Mouse (Mus musculus): ENCODE measurements around the gene Cyp2s1. TPM values are rescaled to one million over a fixed set of nuclear protein-coding genes. Genes with fewer than 3 reads are reported as not detected.

Gene Cyp2s1
- polyA plus RNA-seq, 1 experiment from 2014 or later = 35.9 TPM

DNA sequence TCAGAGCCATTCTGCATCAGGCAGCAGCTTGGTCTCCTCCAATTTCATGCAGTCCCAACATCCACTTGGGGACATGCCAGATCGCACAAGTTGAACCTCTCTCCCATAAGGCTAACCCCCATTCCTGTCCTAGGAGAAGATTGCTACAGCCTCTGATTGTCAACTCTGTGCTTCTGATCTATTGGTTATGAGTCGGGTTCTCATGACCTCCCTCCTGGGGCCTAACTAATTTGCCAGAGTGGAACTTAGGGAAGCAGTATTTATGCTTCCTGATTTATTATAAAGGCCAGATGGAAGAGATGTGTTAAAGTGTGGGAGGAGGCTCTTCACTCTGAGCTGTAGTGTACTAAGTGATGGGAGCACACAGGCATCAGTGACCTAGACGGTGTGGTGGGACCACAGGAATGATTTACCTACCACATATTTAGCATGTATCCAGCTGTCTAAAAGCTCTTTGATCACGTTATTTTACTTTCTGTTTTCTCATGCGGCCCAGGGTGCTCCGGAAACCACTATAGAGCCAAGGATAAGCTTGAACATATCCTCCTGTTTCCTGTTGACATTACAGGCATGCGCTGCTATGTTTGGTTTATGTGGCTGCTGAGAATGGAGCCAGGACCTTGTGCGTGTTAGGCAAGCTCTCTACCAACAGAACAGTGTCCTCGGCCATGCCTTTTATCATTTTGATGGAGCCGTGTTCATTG lies 18.6 kb upstream of the Cyp2s1 start:
- WGBS = 47% methylated on average over 10 of the region's 10 CpGs
- Histone ChIP-seq H3K4me1 (replicated peaks) (peaks cover 7% of the 10 kb centered on the region; the same call in 1 of the 2 replicates), H3K27ac (peak overlapping the region; percentile 14; the same call in 1 of the 2 replicates), H3K27me3 (replicated peaks) (no peaks in the 10 kb centered on the region), H3K9me3 (no peaks in the 10 kb centered on the region), H3K36me3 (no peaks in the 10 kb centered on the region), H3K4me3 (replicated peaks) (no peak overlapping the region), H3K9ac (no peak overlapping the region), H3K4me2 (replicated peaks) (no peak overlapping the region)
- peak; percentile 43 for ATAC-seq

DNA sequence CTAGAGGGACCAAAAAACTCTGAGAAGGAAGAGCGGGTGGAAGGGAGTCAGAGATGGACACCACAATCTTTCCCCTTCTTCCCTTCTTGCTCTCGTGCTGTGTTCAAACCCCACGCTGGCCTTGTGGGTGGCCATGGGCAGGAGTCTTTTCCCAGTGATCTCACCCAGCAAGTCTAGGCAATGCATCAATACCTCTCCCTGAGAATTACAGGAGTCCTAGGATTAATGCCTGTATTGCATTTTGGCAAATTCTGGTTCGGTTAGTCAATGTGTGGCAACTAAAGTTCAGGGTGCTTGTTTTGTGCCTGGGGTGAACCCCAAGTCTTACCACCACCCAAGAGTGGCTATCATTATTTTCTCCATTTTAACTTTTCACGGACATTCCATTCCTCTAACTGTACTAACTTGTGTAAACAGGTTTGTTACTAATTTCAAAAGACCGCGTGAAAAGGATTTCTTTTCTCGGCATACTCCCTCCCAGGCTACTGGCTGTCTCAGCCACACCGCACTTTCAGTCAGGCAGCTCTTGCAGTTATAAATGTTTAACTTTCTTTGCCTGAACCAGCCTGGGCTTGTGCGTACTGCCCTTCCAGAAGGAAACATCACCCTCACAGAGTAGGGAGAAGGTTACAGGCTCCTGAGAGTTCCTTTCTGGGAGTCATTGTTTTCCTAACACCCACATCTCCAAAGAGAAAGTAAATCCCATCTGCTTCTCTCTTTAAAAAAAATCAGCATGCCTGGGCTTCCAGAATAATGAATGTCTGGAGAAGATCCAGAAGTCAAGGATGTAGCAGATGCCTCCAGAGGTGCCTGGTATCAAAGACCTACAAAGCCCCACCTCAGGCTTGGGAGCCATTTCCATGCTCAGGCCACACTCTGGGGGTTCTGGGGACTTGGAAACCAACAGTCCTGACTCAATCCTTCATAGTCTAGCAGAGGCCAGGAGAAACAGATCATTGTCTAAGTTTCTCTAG lies 15.1 kb upstream of the Cyp2s1 start:
- 49% methylated on average over 10 of the region's 10 CpGs for WGBS
- Histone ChIP-seq H3K27ac (0 out of 2 replicates have a peak overlapping the region, but pooled peaks have one; percentile 15), H3K4me3 (replicated peaks) (no peak overlapping the region), H3K9me3 (no peaks in the 10 kb centered on the region), H3K9ac (no peak overlapping the region), H3K4me2 (replicated peaks) (peak overlapping the region; percentile 28), H3K27me3 (replicated peaks) (no peaks in the 10 kb centered on the region), H3K36me3 (no peaks in the 10 kb centered on the region), H3K4me1 (replicated peaks) (peaks cover 7% of the 10 kb centered on the region; the same call in 1 of the 2 replicates)
- ATAC-seq = peak; percentile 82

GRCm38 (mm10) chr7:25830251-25830650 lies 13.5 kb upstream of the Cyp2s1 start:
- H3K27me3 ChIP-seq (replicated peaks) = no peaks in the 10 kb centered on the region
- no peaks in the 10 kb centered on the region for H3K9me3 ChIP-seq
- no peak overlapping the region for H3K4me2 ChIP-seq (replicated peaks)
- 42% methylated on average over 2 of the region's 2 CpGs for WGBS
- no peak overlapping the region for H3K4me3 ChIP-seq (replicated peaks)
- H3K36me3 ChIP-seq = no peaks in the 10 kb centered on the region
- ATAC-seq = no peak
- no peak overlapping the region for H3K27ac ChIP-seq
- H3K9ac ChIP-seq = no peak overlapping the region
- H3K4me1 ChIP-seq (replicated peaks) = peaks cover 5% of the 10 kb centered on the region; the same call in 1 of the 2 replicates

GRCm38 (mm10) chr7:25827199-25827598 lies 10.5 kb upstream of the Cyp2s1 start:
- no peaks in the 10 kb centered on the region for H3K9me3 ChIP-seq
- no peak overlapping the region for H3K4me2 ChIP-seq (replicated peaks)
- H3K27ac ChIP-seq = no peak overlapping the region

DNA sequence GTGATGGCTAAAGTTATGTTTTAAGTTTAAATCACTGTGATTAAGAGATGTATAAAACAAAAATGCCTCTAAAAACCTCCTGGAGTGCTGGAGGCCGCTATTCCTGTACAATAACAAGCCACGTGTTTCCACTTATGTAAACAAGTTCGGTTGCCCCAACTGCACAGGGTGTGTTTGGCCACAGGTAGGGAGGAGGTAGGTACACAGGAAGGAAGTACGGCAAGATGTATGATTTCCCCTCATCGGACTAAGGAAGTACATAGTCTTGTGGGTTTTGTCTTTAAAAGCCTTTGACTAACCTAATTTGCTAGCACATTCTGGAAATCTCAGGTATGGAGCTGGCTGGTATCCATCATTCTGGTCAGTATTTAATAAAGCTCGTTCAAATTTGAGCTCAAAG lies 9.3 kb upstream of the Cyp2s1 start:
- no peaks in the 10 kb centered on the region for H3K27me3 ChIP-seq (replicated peaks)
- H3K9ac ChIP-seq = no peak overlapping the region
- H3K4me2 ChIP-seq (replicated peaks) = no peak overlapping the region
- H3K4me3 ChIP-seq (replicated peaks) = no peak overlapping the region
- H3K4me1 ChIP-seq (replicated peaks) = no peaks in the 10 kb centered on the region
- H3K9me3 ChIP-seq = no peaks in the 10 kb centered on the region
- H3K27ac ChIP-seq = no peak overlapping the region
- ATAC-seq = no peak
- 61% methylated on average over 6 of the region's 6 CpGs for WGBS
- no peaks in the 10 kb centered on the region for H3K36me3 ChIP-seq

More at GRCm38 (mm10) chr7:25827199-25827598, 10.5 kb upstream of the Cyp2s1 start:
- ATAC-seq = peak; percentile 43; the same call in 1 of the 2 replicates
- Histone ChIP-seq H3K4me3 (replicated peaks) (no peak overlapping the region), H3K9ac (no peak overlapping the region), H3K27me3 (replicated peaks) (no peaks in the 10 kb centered on the region), H3K4me1 (replicated peaks) (peaks cover 3% of the 10 kb centered on the region; the same call in 1 of the 2 replicates), H3K36me3 (no peaks in the 10 kb centered on the region)
- 51% methylated on average over 3 of the region's 3 CpGs for WGBS

- H3K4me1 ChIP-seq (replicated peaks) = no peaks in the 10 kb centered on the region
- H3K9me3 ChIP-seq = no peaks in the 10 kb centered on the region
- no peak overlapping the region for H3K9ac ChIP-seq
- H3K4me3 ChIP-seq (replicated peaks) = no peak overlapping the region
- H3K27ac ChIP-seq = no peak overlapping the region
- 0 out of 2 replicates have a peak overlapping the region, but pooled peaks have one; percentile 19 for H3K4me2 ChIP-seq (replicated peaks)
- H3K36me3 ChIP-seq = no peaks in the 10 kb centered on the region
- ATAC-seq = peak; percentile 92
- no peaks in the 10 kb centered on the region for H3K27me3 ChIP-seq (replicated peaks)
- 53% methylated on average over 9 of the region's 9 CpGs for WGBS
Measured at GRCm38 (mm10) chr7:25825043-25825442, 8.3 kb upstream of the Cyp2s1 start.

DNA sequence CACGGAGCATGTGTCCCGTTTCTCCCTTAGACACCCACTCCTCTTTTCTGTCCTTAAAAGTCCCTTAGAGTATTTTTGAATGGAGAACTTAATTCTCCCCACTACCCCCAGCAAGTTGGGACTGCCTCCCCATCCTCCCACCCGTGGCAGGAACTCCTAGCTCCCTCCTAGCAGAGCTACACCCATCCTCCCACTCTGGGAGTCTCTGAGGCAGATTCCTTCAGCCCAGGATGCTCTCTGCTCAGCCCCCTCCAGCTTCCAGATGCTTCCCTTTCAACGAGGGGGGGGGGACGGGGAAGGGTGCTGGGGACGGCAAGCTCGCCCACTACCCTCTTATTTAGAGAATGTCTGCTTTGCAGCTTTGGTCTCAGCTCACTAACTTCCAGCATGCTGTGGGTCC lies 1.1 kb downstream of the Cyp2s1 start:
- Histone ChIP-seq H3K4me1 (replicated peaks) (peaks cover 17% of the 10 kb centered on the region), H3K4me2 (replicated peaks) (peak overlapping the region; percentile 95), H3K9ac (peak overlapping the region; percentile 68), H3K27ac (peak overlapping the region; percentile 83), H3K4me3 (replicated peaks) (peak overlapping the region; percentile 56), H3K27me3 (replicated peaks) (no peaks in the 10 kb centered on the region), H3K9me3 (no peaks in the 10 kb centered on the region), H3K36me3 (no peaks in the 10 kb centered on the region)
- ATAC-seq = no peak
- WGBS = 17% methylated on average over 7 of the region's 7 CpGs

DNA sequence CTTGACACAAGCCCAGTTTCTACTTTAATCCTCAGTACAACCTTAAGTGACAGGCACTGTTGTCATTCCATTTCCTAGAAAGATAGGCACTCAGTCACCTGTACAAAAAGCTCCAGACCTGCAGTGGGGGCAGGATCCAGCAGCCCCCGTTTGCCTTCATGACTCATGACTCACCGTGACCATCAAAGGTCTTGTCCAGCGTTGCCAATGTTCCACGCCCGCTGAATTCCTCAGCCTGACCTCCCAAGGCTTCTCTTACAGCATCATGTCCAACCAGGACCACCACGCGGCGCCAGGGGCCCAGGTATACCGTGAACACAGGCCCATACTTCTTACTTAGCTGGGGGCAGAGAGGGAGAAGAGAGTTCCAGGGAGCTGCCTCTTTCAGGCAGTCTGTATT lies 2.0 kb downstream of the Cyp2s1 start:
- no peaks in the 10 kb centered on the region for H3K36me3 ChIP-seq
- no peak overlapping the region for H3K27ac ChIP-seq
- 0 out of 2 replicates have a peak overlapping the region, but pooled peaks have one; percentile 9 for H3K4me3 ChIP-seq (replicated peaks)
- H3K27me3 ChIP-seq (replicated peaks) = no peaks in the 10 kb centered on the region
- 69% methylated on average over 9 of the region's 9 CpGs for WGBS
- no peak overlapping the region for H3K9ac ChIP-seq
- peaks cover 17% of the 10 kb centered on the region for H3K4me1 ChIP-seq (replicated peaks)
- H3K4me2 ChIP-seq (replicated peaks) = peak overlapping the region; percentile 95
- no peak for ATAC-seq
- no peaks in the 10 kb centered on the region for H3K9me3 ChIP-seq

DNA sequence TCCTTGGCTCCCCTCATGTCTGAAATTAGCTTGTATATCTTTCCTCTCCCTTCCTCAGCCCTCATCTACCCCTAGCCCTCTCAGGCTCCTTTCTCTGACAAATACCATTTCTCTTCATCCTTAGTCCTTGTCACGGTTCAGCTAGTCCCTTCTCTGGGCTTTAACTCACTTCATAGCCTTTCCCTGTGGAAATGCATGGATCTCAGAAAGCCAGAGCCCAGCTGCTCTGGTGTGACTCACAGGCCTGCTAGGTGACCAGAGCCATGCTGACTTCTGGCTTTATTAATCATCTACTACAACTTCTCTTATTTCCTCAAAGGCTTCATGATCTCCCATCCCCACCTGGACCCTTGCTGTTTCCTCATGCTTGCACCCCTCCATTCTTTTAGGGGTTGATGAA lies 4.5 kb downstream of the Cyp2s1 start:
- Histone ChIP-seq H3K4me2 (replicated peaks) (no peak overlapping the region), H3K4me1 (replicated peaks) (peaks cover 17% of the 10 kb centered on the region), H3K27me3 (replicated peaks) (no peaks in the 10 kb centered on the region), H3K27ac (no peak overlapping the region), H3K9me3 (no peaks in the 10 kb centered on the region), H3K9ac (no peak overlapping the region), H3K36me3 (no peaks in the 10 kb centered on the region), H3K4me3 (replicated peaks) (no peak overlapping the region)
- 69% methylated on average over 1 of the region's 1 CpGs for WGBS
- no peak for ATAC-seq

GRCm38 (mm10) chr7:25811716-25812115 lies 5.0 kb downstream of the Cyp2s1 start:
- no peak overlapping the region for H3K27ac ChIP-seq
- no peak for ATAC-seq
- 58% methylated on average over 2 of the region's 2 CpGs for WGBS

GRCm38 (mm10) chr7:25805631-25806343 lies 10.9 kb downstream of the Cyp2s1 start:
- peak; percentile 31 for ATAC-seq
- peak overlapping the region; percentile 33; the same call in 1 of the 2 replicates for H3K9ac ChIP-seq
- 21% methylated on average over 21 of the region's 21 CpGs for WGBS
- H3K36me3 ChIP-seq = no peaks in the 10 kb centered on the region
- peak overlapping the region; percentile 50 for H3K4me2 ChIP-seq (replicated peaks)
- H3K27ac ChIP-seq = no peak overlapping the region
- peaks cover 14% of the 10 kb centered on the region for H3K4me1 ChIP-seq (replicated peaks)
- H3K9me3 ChIP-seq = no peaks in the 10 kb centered on the region
- H3K4me3 ChIP-seq (replicated peaks) = peak overlapping the region; percentile 22
- H3K27me3 ChIP-seq (replicated peaks) = no peaks in the 10 kb centered on the region

More at GRCm38 (mm10) chr7:25811716-25812115, 5.0 kb downstream of the Cyp2s1 start:
- H3K4me2 ChIP-seq (replicated peaks) = no peak overlapping the region
- H3K9ac ChIP-seq = no peak overlapping the region
- H3K9me3 ChIP-seq = no peaks in the 10 kb centered on the region
- peaks cover 17% of the 10 kb centered on the region for H3K4me1 ChIP-seq (replicated peaks)
- no peak overlapping the region for H3K4me3 ChIP-seq (replicated peaks)
- no peaks in the 10 kb centered on the region for H3K27me3 ChIP-seq (replicated peaks)
- H3K36me3 ChIP-seq = no peaks in the 10 kb centered on the region

Measured in intestine, embryonic 15.5 days (tissue).